Mouse (Mus musculus) spleen, adult 12 weeks (tissue): ENCODE data around the gene Cd177.
"Not testable (repeated sequence)": the region's sequence is repeated elsewhere in the genome, so short reads cannot be mapped to it uniquely, and the experiment has no call there.

Source experiments
- DNase-seq: peaks from one replicate; pipeline ENCODE4 v3.0.0; 2022; ENCODE audit warnings: low spot score

Gene Cd177

DNA sequence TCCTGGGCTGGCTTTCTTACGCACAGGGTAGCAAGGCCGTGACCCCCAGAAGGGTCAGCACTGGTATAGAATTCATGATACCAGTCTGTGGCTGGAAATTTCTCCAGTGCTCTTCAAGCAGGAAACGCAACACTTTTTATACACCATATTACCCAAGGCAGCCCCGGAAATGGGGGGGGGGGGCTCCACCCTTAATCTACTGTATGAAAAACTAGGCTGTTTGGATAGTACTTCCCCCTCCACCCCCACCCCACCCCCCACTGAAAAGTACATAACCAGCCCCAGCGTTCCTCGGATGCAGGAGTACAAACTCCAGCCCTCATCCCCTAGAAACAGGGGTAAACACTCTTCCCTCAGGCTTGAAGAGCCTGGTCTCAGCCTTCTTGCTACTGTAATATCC is at the start of gene Cd177:
Gene Cd177 (minus strand): TSS at position 101 of the 400 bp plus-strand sequence.
- DNase-seq: no peak

DNA sequence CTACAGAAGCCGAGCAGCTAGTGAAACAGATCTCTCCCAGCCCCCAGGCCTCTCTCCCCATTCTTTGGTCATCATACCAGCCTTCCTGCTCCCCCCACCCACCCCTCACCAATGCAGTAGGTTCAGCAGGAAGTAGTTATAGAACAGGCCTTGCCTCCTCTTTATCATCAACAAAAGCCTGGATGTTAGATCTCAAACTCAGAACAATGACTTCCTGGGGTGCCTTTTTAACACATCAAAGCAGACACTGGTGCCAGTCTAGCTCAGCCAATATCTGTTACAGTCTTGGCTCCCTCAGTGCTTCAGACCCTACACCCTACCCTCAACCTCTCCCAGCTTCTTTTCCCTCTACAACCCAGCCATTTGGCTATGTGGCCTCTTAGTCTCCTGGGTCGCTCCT is 48.9 kb upstream of the Cd177 start:
- no peak for DNase-seq

DNA sequence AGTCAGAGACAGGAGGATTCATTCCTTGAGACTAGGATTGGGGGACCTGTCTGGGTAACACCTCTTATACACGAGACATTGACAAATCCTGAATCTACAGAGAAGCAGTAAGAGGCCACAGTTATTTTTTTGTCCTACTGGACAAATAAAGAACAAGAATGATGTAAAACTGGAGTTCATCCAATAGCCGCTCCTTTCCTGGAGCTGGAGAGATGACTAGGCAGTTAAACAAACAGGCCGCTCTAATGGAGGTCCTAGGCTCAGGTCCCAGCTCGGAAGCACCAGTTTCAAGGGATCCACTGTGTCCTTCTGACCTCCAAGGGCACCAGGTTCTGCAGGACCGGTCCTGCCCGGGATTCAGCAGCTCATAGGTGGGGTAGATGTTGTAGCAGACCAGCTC is 44.7 kb upstream of the Cd177 start:
- no peak for DNase-seq

DNA sequence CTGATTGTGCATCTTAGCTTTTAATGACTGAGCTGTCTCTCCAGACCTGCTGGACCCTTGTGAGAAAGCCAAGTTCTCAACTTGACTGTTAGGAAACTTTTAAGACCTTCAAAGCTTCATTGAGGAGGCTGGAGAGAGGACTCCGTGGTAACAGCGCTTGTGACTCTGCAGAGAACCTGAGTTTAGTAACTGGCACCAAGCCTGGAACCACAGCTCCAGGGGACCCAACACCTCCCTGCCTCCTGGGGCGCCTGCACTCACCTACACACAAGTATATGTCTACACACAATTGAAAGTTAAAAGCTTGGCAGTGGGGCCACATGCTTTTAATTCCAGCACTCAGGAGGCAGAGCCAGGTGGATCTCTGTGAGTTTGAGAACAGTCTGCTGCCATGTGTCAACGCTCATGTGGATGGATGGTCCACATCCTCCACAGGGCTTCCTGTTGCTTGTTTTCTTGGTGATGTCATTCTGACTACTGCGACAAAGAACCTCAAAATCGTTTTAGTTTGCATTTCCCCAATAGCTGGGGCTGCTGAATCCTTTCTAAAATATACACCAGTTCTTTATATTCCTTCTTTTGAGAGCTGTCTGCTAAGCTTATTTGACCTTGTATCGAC is 42.1 kb upstream of the Cd177 start:
- no peak for DNase-seq

DNA sequence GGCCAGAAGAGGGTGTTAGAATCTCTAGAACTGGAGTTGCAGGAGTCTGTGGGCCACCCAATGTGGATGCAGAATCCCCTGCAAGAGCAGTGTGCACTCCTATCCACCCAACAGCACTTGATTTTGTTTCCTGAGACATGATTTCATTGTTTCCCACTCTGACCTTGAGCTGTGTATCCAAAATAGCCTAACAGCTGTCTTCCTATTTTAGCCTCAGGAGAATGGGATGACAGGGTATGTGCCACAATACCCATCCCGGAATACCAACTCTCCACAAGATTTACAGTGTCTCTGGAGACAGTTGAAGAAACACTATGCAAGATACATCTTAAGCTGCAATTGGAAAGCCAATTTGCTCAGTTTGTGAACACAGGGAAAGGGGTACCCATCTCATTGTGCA is 37.8 kb upstream of the Cd177 start:
- DNase-seq: no peak

DNA sequence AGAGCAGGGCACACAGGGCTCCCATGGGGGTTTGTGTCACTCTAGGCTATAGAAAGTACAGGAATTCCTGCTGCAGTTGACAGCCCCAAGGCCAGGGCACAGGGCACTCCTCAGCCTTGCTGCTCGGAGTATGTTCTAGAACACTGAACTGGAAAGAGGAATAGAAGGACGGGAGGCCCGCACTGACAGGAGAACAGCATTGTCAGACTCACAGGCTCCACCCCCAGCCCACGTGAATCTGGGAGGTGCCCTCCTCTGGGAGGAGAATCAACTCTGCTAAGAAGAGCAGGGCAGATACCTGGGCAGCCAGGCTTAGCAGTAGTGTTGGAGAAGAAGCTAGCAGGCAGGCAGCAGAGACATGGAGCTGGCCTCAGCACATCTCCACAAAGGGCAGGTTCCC is 16.8 kb upstream of the Cd177 start, which contains the start of gene Ceacam10:
Gene Ceacam10 (plus strand): TSS at position 289 of the 400 bp plus-strand sequence.
- not testable (repeated sequence) for DNase-seq

DNA sequence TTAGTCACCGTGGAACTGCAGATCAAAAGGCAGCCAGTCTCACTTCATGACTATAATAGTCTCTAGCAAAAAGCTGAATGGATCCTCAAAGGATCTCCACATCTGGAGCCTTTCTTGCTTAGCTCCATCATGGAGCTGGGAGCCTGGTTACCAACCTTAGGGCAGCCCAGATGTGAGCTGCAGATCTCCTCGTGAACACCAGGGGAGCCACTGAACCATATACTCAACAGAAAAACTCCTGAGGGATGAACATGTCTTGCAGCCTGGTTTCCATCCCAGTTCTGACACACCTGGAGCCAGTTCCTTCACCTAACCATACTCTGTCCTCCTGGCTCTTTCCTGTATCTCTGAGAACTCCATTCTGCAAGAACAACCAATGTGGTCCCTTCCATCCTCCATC is 16.0 kb upstream of the Cd177 start:
- no peak for DNase-seq

DNA sequence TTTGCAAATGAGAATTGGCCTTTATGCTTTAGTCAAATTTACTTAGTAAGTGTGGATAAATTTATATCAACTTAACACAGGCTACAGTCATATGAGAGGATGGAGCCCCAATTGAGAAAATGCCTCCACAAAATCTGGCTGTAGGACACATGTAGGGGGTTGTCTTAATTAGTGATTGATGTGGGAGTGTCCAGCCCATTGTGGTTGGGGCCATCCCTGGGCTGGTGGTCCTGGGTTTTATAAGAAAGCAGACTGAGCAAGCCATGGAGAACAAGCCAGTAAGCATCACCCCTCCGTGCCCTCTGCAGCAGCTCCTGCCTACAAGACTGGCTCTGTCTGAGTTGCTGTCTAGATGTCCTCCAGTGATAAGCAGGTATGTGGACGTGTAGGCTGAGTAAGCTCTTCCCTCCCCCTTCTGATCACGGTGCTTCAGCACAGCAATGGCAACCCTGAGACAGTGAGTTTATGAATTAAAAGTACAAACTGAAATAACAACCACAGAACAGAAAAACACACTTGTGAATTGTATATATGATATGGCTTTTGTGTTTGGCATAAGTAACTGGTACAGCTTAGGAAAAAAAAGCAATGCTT is 13.9 kb upstream of the Cd177 start:
- no peak for DNase-seq

DNA sequence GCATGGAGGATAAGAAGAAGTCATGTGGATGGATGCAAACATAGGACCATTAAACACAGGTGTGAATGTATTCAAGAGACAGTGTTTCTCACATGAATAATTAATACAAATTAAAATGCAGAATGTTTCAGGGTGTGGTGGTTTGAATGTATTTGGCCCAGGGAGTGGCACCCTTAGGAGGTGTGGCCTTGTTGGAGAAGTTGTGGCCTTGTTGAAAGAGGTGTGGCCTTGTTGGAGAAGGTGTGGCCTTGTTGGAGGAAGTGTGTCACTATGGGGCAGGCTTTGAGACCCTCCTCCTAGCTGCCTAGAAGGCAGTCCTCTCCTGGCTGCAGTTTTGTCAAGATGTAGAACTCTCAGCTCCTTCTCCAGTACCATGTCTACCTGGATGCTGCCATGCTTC is 11.2 kb upstream of the Cd177 start:
- DNase-seq: no peak

DNA sequence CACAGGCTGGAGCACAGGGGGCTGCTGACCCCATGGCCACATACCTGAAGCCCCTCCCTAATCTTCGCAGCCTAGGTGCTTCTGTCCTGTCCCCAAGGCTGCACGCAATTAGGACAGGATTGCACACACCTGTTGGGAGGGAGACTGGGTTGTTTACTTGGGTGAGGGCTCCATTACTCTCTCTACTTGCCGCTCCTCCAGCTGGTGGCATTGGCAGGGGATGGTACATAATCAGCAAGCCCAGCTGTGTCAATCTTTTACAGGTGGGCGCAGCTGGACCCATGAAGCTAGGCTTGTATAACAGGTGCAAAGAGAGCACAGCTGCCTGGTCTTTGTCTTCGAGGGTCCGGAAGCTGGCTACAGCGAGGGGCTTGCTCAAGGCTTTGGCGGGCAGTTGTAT is 2.5 kb upstream of the Cd177 start:
- DNase-seq: no peak

DNA sequence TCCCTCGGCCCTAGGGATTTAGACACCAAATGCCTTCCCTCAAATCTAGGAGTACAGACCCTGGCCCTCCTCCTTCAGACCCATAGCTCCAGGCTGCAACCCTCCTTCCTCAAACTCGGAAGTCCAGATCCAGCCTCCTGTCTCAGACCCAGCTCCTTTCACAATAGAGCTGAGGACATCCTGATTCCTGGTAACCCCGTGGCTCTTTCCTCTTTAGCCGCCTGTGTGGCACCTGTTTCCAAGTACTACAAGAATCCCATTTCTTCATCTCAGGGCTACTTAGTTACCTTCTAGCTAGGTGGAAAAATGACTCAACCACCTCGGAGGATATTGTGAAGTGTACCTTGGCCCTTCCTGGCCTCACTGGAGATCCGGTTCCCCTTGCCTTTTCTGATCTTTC is 1.1 kb upstream of the Cd177 start:
- DNase-seq: no peak

DNA sequence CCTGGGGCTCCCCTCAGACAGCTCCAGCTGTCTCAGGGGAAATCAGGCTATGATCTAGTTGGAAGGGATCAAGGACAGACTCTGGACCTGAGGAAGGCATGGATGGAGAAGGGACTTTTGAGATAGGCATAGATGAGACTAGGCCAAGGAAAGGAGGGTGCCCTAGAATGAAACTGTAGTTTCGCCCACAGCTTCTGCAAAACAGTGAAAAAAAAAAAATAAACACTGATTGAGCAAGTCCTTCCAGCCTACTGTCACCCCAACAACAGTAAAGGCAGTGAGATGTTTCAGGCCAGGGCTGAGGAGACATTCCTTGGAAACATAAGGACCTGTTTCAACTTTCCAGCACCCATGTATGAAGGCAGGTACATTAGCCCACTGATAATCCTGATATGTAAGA is 1.6 kb downstream of the Cd177 start:
- no peak for DNase-seq

DNA sequence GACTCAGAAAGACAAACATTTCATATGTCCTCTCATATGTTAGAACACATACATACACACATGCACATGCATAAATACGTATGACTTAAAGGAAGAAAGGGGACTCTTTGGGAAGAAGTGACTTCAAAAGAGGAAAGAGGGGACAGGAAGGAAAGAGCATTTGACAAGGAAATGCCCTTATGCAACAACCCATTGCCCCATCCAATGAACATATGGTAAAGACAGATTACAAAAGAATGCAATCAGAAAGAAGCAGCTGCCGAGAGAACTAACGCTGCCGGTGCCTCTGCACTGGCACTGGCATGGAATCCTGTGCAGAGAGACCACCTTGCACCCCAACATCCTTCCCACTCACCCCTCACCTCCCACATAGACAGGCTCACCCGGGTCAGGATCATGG is 6.6 kb downstream of the Cd177 start:
- DNase-seq: no peak

DNA sequence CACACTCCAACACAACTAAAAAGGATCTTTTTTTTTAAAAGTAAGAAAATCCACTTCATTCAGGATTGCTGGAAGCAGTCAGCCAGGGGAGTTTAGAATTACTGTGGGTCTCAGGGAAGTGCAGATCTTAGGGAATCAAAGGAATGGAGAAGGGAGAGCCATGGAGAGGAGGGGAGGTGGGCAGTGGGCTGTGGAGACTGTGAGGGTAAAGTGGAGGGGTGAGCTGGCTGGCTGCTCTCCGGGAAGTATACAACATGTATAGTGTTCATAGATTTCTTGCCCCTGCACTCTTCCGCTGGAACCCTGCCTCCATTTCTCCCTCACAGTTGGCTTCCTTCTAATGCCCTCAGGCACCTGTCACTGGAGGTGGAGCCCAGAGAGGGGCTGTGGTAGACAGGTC is 8.5 kb downstream of the Cd177 start:
- DNase-seq: no peak

DNA sequence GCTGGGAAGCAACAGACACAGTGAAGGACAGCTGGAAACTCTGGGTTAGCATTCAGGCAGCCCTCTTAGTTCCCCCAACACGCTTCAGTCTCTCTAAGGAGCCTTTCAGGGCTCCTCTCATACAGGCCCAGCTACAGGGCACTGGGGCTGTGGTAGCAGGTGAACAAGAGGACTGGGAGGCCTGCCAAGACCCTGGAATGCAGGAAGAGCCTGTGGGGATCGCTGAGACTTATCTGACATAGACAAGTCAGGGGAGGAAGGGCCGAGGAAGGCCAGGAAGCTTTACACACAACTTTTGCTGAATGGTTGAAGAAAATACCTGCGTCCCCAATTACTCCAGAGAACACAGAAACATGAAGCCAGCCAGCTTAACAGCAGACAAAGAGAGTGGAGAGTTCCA is 9.4 kb downstream of the Cd177 start:
- DNase-seq: no peak

DNA sequence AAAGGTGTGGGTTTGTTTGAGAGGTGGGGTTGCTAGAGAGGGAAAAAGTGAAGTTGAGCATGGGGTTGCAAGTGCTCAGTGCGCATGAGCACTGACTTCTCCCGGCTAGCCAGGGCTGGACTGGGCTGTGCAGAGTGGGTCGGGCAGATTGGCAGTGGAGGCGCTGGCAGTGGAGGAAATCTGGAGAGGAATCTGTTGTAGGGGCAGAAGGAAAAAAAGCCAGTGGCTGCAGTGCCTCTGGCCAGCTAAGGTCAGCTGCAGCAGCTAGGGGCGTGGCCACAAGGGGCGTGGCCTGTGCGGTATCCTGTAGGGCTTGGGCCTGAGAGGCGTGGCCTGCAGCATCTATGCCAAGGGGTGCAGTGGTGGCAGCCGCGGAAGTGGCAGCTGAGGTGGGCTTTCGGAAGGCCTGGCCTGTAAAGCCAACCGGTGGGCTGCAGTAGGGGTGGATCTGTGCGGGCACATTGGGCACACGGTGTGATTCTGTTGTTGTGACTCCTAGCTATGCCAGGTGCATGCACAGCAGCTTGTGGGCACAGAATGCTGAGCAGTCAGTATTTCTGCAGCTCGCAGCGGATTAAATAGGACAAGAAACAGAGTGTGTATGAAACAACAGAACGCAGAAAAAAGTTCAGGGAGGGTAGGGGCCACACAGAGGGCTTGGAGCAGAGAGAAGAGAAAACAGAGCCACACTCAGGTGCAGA is 24.0 kb downstream of the Cd177 start:
- no peak for DNase-seq

DNA sequence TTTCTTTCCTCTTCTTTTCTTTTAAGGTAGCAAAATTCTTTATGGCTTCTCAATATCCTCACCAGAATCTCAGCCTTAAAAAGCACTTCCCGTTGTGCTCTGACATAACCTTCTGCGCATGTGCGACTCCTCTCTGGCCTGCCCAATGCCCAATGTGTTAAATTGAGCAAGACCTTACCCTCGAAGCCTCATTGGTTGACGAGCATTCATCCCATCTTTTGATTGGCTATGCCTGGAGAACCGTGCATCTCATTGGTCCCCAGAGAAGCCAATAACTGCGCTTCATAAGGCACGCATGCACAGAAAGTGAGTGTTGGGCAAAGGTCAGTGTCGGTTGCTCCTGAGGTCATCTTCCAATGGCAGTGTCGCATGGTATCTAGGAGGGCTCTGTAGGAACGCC is 33.3 kb downstream of the Cd177 start, which contains the start of gene Gm4763:
Gene Gm4763 (minus strand): TSS at position 101 of the 400 bp plus-strand sequence.
- DNase-seq: not testable (repeated sequence)

DNA sequence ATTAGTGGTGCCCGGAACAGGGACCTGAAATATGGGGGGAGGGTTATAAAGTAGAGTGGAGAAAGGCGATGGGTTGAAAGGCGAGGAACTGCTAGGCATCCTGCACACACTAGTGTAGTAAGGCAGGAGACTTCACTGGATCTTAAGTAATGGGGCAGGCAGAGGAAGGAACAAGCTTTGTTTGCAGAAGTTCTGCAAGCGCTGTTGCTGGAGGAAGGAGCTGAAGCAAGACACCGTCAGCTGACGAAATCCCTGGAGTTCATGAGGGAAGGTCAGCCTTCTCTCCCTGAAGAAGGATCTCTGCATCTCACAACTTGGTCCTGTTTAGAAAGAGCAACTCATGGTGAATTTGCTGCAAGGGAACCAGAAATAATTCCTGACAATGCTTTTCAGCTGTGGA is 45.1 kb downstream of the Cd177 start:
- no peak for DNase-seq

DNA sequence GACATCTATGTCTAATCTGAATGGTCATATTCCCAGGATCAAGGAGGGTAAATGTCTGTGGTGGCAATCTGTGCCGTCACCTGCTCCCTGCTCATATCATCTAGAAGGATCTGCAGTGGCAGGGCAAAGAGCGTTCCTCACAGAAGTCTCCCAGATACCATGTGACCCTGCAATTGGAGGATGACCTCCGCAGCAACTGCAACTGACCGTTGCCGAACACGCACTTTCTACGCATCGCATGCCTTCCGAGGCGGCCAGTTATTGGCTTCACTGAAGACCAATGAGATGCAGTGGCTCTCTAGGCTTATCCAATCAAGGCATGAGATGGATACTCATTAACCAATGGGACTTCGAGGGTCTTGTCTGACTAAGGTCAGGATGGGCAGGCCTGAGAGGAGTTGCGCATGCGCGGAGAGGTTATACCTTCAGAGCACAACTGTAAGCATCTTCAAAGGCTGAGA is 51.2 kb downstream of the Cd177 start, which contains the start of gene BC049730:
Gene BC049730 (plus strand): TSS at position 411 of the 461 bp plus-strand sequence.
- no peak for DNase-seq

DNA sequence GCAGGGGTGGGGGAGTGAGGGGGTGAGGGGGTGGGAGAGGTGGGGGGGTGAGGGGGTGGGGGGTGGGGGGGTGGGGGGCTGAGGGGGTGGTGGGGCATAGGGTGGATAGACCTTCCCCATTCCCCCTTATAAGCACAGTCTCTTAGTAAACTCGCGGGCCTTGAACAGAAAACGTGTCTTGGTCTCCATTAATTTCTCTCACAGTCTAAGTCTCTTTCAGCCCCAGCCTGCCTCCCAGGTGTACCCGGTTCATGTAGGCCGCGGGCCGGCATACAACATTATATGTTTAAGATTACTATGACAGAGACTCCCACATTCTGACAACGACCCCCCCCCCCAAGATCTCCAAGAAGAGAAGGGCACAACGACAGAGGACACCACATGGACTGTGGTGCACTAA is 57.3 kb downstream of the Cd177 start:
- DNase-seq: not testable (repeated sequence)

DNA sequence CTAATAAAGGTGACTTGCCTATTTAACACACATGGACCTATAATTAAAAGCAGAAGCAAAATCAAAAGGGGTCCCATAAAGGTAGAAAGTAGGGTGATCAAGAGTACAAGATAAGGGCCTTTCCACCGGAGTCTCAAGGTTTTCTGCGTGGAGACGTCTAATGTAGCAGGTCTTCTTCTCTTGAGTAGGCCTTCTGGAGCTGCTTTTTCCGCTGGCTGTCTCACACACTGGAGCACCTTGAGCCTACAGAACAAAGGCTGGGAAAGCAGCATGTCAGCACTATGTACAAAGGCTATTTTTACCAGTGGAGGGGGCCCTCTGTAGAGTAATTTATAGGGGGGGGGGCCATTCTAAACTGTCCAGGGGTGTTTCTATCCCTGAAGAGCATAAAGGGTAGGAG is 62.2 kb downstream of the Cd177 start:
- not testable (repeated sequence) for DNase-seq
